Mouse (Mus musculus) CH12F3 (cell line): Measurements from ENCODE around the gene Myct1.

Experiments used
- in situ Hi-C: fragments of 300-500 bp; cut with MboI; formaldehyde crosslinking; loops from 2 replicates; pipeline ENCODE4 v1.14.3; 2020; ENCODE audit warnings: low sequenced_read_pairs

Gene Myct1

DNA sequence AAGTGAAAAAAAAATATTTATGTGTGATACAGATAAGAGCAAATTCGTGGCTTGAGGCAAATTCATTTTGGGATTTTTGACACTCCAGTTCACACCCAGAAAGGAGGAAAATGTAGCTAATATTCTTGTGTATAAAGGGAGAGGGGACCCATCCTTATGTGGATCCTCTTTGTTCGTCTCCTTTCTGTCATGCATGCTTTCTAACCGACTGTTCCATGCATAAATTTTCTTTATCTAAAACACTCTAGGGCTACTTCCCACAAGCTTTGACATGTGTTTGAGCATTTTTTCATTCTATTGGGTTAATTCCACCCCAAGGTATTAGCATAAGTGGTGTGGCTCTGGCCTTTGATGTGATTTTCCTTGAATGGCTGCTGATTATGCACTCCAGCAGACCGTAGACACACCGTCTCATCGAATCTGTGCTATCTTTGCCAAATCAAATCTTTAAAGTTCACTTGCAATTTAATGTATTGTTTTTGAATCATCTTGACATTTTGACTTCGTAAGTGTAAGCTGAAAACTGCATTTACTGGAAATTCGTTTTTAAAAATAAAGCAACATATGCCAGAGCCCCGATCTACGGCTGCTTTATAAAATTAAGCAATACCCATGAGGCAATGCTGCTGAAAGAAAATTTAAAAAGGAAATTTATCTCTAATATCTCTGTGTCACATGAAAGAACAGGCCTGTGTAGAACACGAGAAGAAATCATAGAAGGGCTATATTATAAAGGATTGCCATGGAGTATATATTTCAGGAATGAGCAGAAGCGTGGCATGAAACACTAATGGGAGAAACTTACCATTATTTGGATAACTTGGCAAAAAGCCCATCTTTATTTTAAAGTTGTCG, 21.8 kb downstream of the Myct1 start:
- in situ Hi-C loops, result no loop called here

- in situ Hi-C loops, result no loop called here
Observed at GRCm38 (mm10) chr10:5626268-5626667, 32.7 kb downstream of the Myct1 start.

DNA sequence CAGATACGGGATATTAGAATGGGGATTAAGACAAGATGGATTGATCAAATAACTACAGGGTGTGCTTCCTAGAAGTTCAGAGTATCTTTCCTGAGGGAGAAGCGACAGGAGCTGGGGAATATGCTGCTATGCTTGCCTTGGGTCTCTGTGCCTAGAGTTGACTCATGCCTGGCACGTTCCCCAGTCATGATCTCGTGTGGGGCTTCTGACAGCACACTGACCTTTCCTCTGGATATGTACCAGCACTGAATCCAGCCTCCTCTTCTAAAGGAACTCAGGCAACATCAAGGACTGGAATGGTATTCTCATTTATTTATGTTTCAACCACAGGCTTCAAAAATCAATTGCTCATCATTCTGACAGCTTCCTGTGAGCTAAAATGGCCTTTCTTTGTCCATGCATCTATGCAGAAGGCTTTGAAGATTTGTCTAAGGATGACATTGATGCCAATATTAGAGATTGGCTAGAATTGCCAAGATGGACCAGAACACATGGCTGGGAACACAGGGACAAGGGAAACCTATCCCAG, 40.2 kb downstream of the Myct1 start:
- in situ Hi-C loops, result no loop called here

DNA sequence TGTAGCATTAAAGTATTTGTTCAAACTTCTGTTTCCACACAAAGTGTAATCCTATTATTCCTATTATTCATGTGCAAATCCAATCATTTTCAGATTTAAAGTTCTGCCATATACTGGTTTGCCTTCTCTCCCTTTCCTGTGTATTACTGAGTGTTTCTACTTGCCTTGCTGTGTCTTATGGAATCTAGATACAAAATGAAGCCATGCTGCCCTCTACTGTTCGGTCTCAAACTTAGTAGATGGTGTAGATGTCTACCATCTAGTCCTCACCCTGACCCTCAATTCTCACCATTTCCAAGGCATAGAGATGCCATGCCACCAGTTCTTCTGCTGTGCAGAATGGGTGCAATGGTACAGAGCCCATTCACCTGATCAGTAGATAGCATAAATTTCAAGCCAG, 40.8 kb downstream of the Myct1 start:
- in situ Hi-C loops, result no loop called here

- in situ Hi-C loops, result no loop called here
Observed at GRCm38 (mm10) chr10:5637322-5637721, 43.7 kb downstream of the Myct1 start.

DNA sequence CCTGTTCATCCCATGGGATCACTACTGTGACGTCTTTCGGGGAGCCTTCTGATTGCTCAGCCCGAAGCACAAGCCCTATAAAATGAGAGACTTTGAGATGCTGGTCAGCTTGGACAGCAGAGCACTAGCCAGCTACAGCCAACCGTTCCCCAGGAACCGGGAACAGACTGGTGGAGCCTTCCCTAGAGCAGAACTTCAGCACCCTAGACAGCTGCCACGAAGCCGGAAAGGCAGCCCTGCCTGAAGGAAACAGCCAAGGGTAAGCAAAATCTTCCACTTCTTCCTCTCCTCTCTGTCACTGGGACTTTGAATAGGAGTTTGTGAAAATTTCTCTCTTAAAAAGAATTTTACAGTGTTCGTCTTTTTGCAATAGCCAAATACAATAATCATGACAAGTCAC, 45.5 kb downstream of the Myct1 start, which contains the start of gene Vip:
Gene Vip, plus strand, starts transcription at position 107 of the 400 bp plus-strand sequence.
- in situ Hi-C loops, result no loop called here
